Mouse (Mus musculus): ENCODE results near the gene Ccdc125. TPM values are rescaled to one million over a fixed set of nuclear protein-coding genes. Genes with fewer than 3 reads are reported as not detected.

Gene Ccdc125
- polyA plus RNA-seq, 1 experiment from 2014 or later: 6.4 TPM

Other genes with a start within 250 kb of the Ccdc125 start
- not detected in 2 replicates for gene Naip1, start 216.8 kb upstream of the Ccdc125 start, polyA plus RNA-seq (2016; fragmentation: Nextera tagmentation; extraction: Ambion mirVana)
- gene Gtf2h2, start 177.1 kb upstream of the Ccdc125 start, polyA plus RNA-seq (2016; fragmentation: Nextera tagmentation; extraction: Ambion mirVana): 46.6 and 52.2 TPM in 2 replicates
- gene Ocln, start 117.0 kb upstream of the Ccdc125 start, polyA plus RNA-seq (2016; fragmentation: Nextera tagmentation; extraction: Ambion mirVana): 6.7 and 6.9 TPM in 2 replicates
- 6.2 and 7.1 TPM in 2 replicates for gene Marveld2, start 52.7 kb upstream of the Ccdc125 start, polyA plus RNA-seq (2016; fragmentation: Nextera tagmentation; extraction: Ambion mirVana)
- gene Ak6, start 18.7 kb upstream of the Ccdc125 start, polyA plus RNA-seq (2016; fragmentation: Nextera tagmentation; extraction: Ambion mirVana): 216 and 222 TPM in 2 replicates
- 20.0 and 20.3 TPM in 2 replicates for gene Rad17, start 18.7 kb upstream of the Ccdc125 start, polyA plus RNA-seq (2016; fragmentation: Nextera tagmentation; extraction: Ambion mirVana)
- 17.8 and 17.9 TPM in 2 replicates for gene Taf9, start 18.1 kb upstream of the Ccdc125 start, polyA plus RNA-seq (2016; fragmentation: Nextera tagmentation; extraction: Ambion mirVana)
- gene Cdk7, start 61.2 kb downstream of the Ccdc125 start, polyA plus RNA-seq (2016; fragmentation: Nextera tagmentation; extraction: Ambion mirVana): 60.1 TPM in 2 replicates
- 174 and 179 TPM in 2 replicates for gene Mrps36, start 74.9 kb downstream of the Ccdc125 start, polyA plus RNA-seq (2016; fragmentation: Nextera tagmentation; extraction: Ambion mirVana)
- 45.3 and 47.4 TPM in 2 replicates for gene Cenph, start 106.2 kb downstream of the Ccdc125 start, polyA plus RNA-seq (2016; fragmentation: Nextera tagmentation; extraction: Ambion mirVana)
- gene Ccnb1, start 116.9 kb downstream of the Ccdc125 start, polyA plus RNA-seq (2016; fragmentation: Nextera tagmentation; extraction: Ambion mirVana): 284 and 289 TPM in 2 replicates
- gene Slc30a5, start 163.7 kb downstream of the Ccdc125 start, polyA plus RNA-seq (2016; fragmentation: Nextera tagmentation; extraction: Ambion mirVana): 40.8 and 45.1 TPM in 2 replicates